8 mouse cellular contexts compared by ENCODE assay signal in genomic region chr5:151369306-151369721, GRCm38 (mm10). TPM values are rescaled to one million over a fixed set of nuclear protein-coding genes. Genes with fewer than 3 reads are reported as not detected.
A peak's percentile ranks its signal among the peaks of the same experiment; 100 is the strongest.
DNase-seq lines count a peak whose midpoint lies in the region; ATAC-seq lines count a peak whose summit lies in the region.

No protein-coding gene starts in this region.

- ATAC-seq in intestine, embryonic 16.5 days: no peak
- no peak for ATAC-seq in lung, embryonic 15.5 days (ENCODE audit: borderline replicate concordance, extremely low read depth, low FRiP score, low TSS enrichment)

- H3K4me1 ChIP-seq in forebrain, embryonic 10.5 days: peaks cover 20% of the 10 kb centered on the region
- peaks cover 2% of the 10 kb centered on the region; the same call in 1 of the 2 replicates for H3K4me1 ChIP-seq in intestine, embryonic 16.5 days (ENCODE audit: control insufficient read depth, insufficient read depth, low read length)
- peaks cover 12% of the 10 kb centered on the region for H3K4me1 ChIP-seq in lung, embryonic 15.5 days

- peak overlapping the region; percentile 60 for H3K4me3 ChIP-seq in forebrain, embryonic 10.5 days
- H3K4me3 ChIP-seq in intestine, embryonic 16.5 days (ENCODE audit: low read length): peak overlapping the region; percentile 57
- H3K4me3 ChIP-seq in lung, embryonic 15.5 days: peak overlapping the region; percentile 54

- H3K27me3 ChIP-seq in forebrain, embryonic 10.5 days (ENCODE audit: poor library complexity, severe bottlenecking): no peaks in the 10 kb centered on the region
- H3K27me3 ChIP-seq in intestine, embryonic 16.5 days (replicated peaks; ENCODE audit: control insufficient read depth, insufficient read depth, low read length): no peaks in the 10 kb centered on the region
- H3K27me3 ChIP-seq in lung, embryonic 15.5 days: no peaks in the 10 kb centered on the region

- H3K4me2 ChIP-seq in intestine, embryonic 16.5 days (ENCODE audit: low read depth, low read length): peak overlapping the region; percentile 70
- peak overlapping the region; percentile 68 for H3K4me2 ChIP-seq in lung, embryonic 15.5 days

- no peaks in the 10 kb centered on the region for H3K9me3 ChIP-seq in forebrain, embryonic 10.5 days
- no peaks in the 10 kb centered on the region for H3K9me3 ChIP-seq in intestine, embryonic 16.5 days (ENCODE audit: control insufficient read depth, low read length)
- H3K9me3 ChIP-seq in lung, embryonic 15.5 days: no peaks in the 10 kb centered on the region

- H3K9ac ChIP-seq in intestine, embryonic 16.5 days (ENCODE audit: low read depth, low read length): peak overlapping the region; percentile 80
- H3K9ac ChIP-seq in lung, embryonic 15.5 days: peak overlapping the region; percentile 80

- H3K27ac ChIP-seq in forebrain, embryonic 10.5 days: peak overlapping the region; percentile 96
- H3K27ac ChIP-seq in intestine, embryonic 16.5 days (ENCODE audit: low read length): peak overlapping the region; percentile 99
- H3K27ac ChIP-seq in lung, embryonic 15.5 days: peak overlapping the region; percentile 99

- DNase-seq in layer of hippocampus, adult 9-11 months: peak; percentile 9
- no peak for DNase-seq in layer of hippocampus, adult 11-12 months (ENCODE audit: low spot score)
- DNase-seq in ZHBTc4 (ENCODE audit: low read depth, low spot score): peak; percentile 34
- no peak for DNase-seq in forebrain, embryonic 10.5 days (ENCODE audit: extremely low spot score, low spot score)
- DNase-seq in Muller cell, postnatal 12 days (ENCODE audit: inconsistent ontology term): no peak
- DNase-seq in urinary bladder, postnatal 10 days (ENCODE audit: low spot score): no peak

- 70% methylated on average over 5 of the region's 5 CpGs for WGBS in forebrain, embryonic 10.5 days
- WGBS in intestine, embryonic 16.5 days: 34% methylated on average over 5 of the region's 5 CpGs
- WGBS in lung, embryonic 15.5 days: 38% methylated on average over 5 of the region's 5 CpGs

- H3K36me3 ChIP-seq in forebrain, embryonic 10.5 days (replicated peaks): no peaks in the 10 kb centered on the region
- no peaks in the 10 kb centered on the region for H3K36me3 ChIP-seq in intestine, embryonic 16.5 days (ENCODE audit: control insufficient read depth, insufficient read depth, low read length)
- H3K36me3 ChIP-seq in lung, embryonic 15.5 days: no peaks in the 10 kb centered on the region

RNA-seq across cellular contexts. Expression of gene Gm42906, which starts 58.6 kb away (rescaled TPM):
- polyA plus RNA-seq in forebrain, embryonic 10.5 days (2016; fragmentation: Nextera tagmentation; extraction: Ambion mirVana): not detected in 2 replicates
- polyA plus RNA-seq in intestine, embryonic 16.5 days (2015; fragmentation: Nextera tagmentation; extraction: Ambion mirVana): not detected in 2 replicates
- polyA plus RNA-seq in lung, embryonic 15.5 days (2015; fragmentation: Nextera tagmentation; extraction: Ambion mirVana): not detected in 2 replicates

Comparison
In these comparisons a context has a peak if more than half of its experiments do, and no peak if none do; other contexts are left out.
1. DNase-seq: peak in layer of hippocampus, adult 9-11 months (single experiment) and ZHBTc4 (single experiment); none in layer of hippocampus, adult 11-12 months (single experiment), forebrain, embryonic 10.5 days (single experiment), Muller cell, postnatal 12 days (single experiment) and urinary bladder, postnatal 10 days (single experiment).
2. Peak in every context shown above with its lines, with median percentiles within 50 percentile points of each other: H3K27ac ChIP-seq and H3K4me3 ChIP-seq.